Mouse (Mus musculus): ENCODE data around the gene Pcgf5. TPM values are rescaled to one million over a fixed set of nuclear protein-coding genes. Genes with fewer than 3 reads are reported as not detected.

Gene Pcgf5
- polyA plus RNA-seq, 1 experiment from 2014 or later = 12.3 TPM

DNA sequence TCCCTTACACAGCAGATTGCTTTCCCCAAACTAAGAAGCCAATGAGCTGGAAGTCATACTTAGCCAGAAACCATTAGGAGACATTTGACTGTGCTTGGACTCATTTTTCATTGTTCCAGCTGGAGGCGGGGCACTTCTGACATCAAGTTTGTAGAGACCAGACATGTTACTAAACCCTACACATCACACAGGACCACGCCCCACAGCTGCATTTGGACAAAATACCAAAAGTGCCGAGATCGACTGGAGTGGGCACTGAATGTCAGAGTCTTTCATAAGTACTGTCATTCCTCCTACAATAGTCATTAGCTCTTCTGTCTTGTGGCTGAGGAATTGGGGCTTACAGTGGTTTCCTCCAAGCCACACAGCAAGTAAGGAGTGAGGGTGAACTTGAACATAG lies 148.4 kb downstream of the Pcgf5 start:
- 86% methylated on average over 4 of the region's 4 CpGs for WGBS
- Histone ChIP-seq H3K27me3 (replicated peaks; ENCODE audit: control insufficient read depth, insufficient read depth, low read length) (no peaks in the 10 kb centered on the region), H3K9me3 (ENCODE audit: control insufficient read depth, low read length) (0 out of 2 replicates have a peak, but pooled peaks cover 4% of the 10 kb centered on the region), H3K4me3 (replicated peaks; ENCODE audit: low read length) (no peak overlapping the region), H3K4me1 (replicated peaks; ENCODE audit: control insufficient read depth, insufficient read depth, low read length) (no peaks in the 10 kb centered on the region), H3K4me2 (ENCODE audit: low read length) (no peak overlapping the region), H3K27ac (ENCODE audit: low read length) (no peak overlapping the region), H3K36me3 (ENCODE audit: control insufficient read depth, insufficient read depth) (no peaks in the 10 kb centered on the region), H3K9ac (replicated peaks; ENCODE audit: low read depth, low read length) (no peak overlapping the region)
- ATAC-seq = no peak

- Histone ChIP-seq H3K27ac (ENCODE audit: low read length) (no peak overlapping the region), H3K9me3 (ENCODE audit: control insufficient read depth, low read length) (0 out of 2 replicates have a peak, but pooled peaks cover 4% of the 10 kb centered on the region), H3K4me1 (replicated peaks; ENCODE audit: control insufficient read depth, insufficient read depth, low read length) (no peaks in the 10 kb centered on the region), H3K4me2 (ENCODE audit: low read length) (no peak overlapping the region), H3K4me3 (replicated peaks; ENCODE audit: low read length) (no peak overlapping the region), H3K36me3 (ENCODE audit: control insufficient read depth, insufficient read depth) (no peaks in the 10 kb centered on the region), H3K9ac (replicated peaks; ENCODE audit: low read depth, low read length) (no peak overlapping the region), H3K27me3 (replicated peaks; ENCODE audit: control insufficient read depth, insufficient read depth, low read length) (no peaks in the 10 kb centered on the region)
- 72% methylated on average over 4 of the region's 4 CpGs for WGBS
- no peak for ATAC-seq
Observed at GRCm38 (mm10) chr19:36497067-36497466, 149.0 kb downstream of the Pcgf5 start.

GRCm38 (mm10) chr19:36497744-36498143 lies 149.6 kb downstream of the Pcgf5 start:
- no peaks in the 10 kb centered on the region for H3K27me3 ChIP-seq (replicated peaks; ENCODE audit: control insufficient read depth, insufficient read depth, low read length)
- 71% methylated on average over 5 of the region's 5 CpGs for WGBS
- no peaks in the 10 kb centered on the region for H3K36me3 ChIP-seq (ENCODE audit: control insufficient read depth, insufficient read depth)
- H3K4me3 ChIP-seq (replicated peaks; ENCODE audit: low read length) = no peak overlapping the region
- no peaks in the 10 kb centered on the region for H3K4me1 ChIP-seq (replicated peaks; ENCODE audit: control insufficient read depth, insufficient read depth, low read length)
- H3K9ac ChIP-seq (replicated peaks; ENCODE audit: low read depth, low read length) = no peak overlapping the region
- no peak for ATAC-seq
- no peak overlapping the region for H3K27ac ChIP-seq (ENCODE audit: low read length)
- H3K4me2 ChIP-seq (ENCODE audit: low read length) = no peak overlapping the region
- no peaks in the 10 kb centered on the region for H3K9me3 ChIP-seq (ENCODE audit: control insufficient read depth, low read length)

DNA sequence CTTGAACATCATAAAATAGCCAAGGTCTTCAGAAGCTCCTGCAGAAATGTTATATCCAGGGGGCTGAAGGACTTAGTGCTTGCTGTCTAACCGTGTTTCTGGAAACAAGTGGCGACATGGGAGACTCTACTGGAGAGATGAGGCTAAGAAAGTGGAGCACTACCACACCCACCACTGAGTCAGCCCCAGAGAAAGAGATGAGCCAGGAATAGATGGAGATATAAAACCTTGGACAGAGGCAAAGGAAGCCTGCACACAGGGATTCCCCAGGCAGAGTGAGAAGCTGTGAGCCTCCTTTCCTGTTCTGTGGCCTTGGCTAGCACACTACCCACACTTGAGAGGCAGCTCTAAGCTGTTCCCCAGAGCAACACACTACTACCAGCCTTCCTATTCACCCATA lies 156.6 kb downstream of the Pcgf5 start:
- 94% methylated on average over 2 of the region's 2 CpGs for WGBS

More for the DNA sequence above, 156.6 kb downstream of the Pcgf5 start:
- no peak for ATAC-seq
- Histone ChIP-seq H3K27me3 (replicated peaks; ENCODE audit: control insufficient read depth, insufficient read depth, low read length) (no peaks in the 10 kb centered on the region), H3K9ac (replicated peaks; ENCODE audit: low read depth, low read length) (no peak overlapping the region), H3K27ac (ENCODE audit: low read length) (no peak overlapping the region), H3K36me3 (ENCODE audit: control insufficient read depth, insufficient read depth) (no peaks in the 10 kb centered on the region), H3K4me1 (replicated peaks; ENCODE audit: control insufficient read depth, insufficient read depth, low read length) (no peaks in the 10 kb centered on the region), H3K4me2 (ENCODE audit: low read length) (no peak overlapping the region), H3K9me3 (ENCODE audit: control insufficient read depth, low read length) (no peaks in the 10 kb centered on the region), H3K4me3 (replicated peaks; ENCODE audit: low read length) (no peak overlapping the region)

Other genes with a start within 250 kb of the Pcgf5 start
- not detected in 2 replicates for gene Ankrd1, start 228.2 kb upstream of the Pcgf5 start, polyA plus RNA-seq (2015; fragmentation: Nextera tagmentation; extraction: Ambion mirVana)
- 13.0 and 14.7 TPM in 2 replicates for gene Hectd2, start 206.3 kb downstream of the Pcgf5 start, polyA plus RNA-seq (2015; fragmentation: Nextera tagmentation; extraction: Ambion mirVana)